Mouse (Mus musculus): ENCODE data around the gene Tmem214.

Tmem214 gene

GRCm38 (mm10) chr5:30867712-30868111 lies at the start of gene Tmem214:
Tmem214 (plus strand) TSS chr5:30868012.
- in situ Hi-C loops (cut with MboI, MseI): no loop called here

- in situ Hi-C loops (cut with MboI, MseI): no loop called here
Measured at GRCm38 (mm10) chr5:30818758-30819309, 49.0 kb upstream of the Tmem214 start.

GRCm38 (mm10) chr5:30822689-30823088 lies 45.1 kb upstream of the Tmem214 start:
- in situ Hi-C loops (cut with MboI, MseI): no loop called here

GRCm38 (mm10) chr5:30823091-30823490 lies 44.7 kb upstream of the Tmem214 start:
- in situ Hi-C loops (cut with MboI, MseI): no loop called here

- in situ Hi-C loops (cut with MboI, MseI): no loop called here
Measured at GRCm38 (mm10) chr5:30824124-30824988, 43.5 kb upstream of the Tmem214 start.

GRCm38 (mm10) chr5:30825166-30825565 lies 42.6 kb upstream of the Tmem214 start:
- in situ Hi-C loops (cut with MboI, MseI): no loop called here

- in situ Hi-C loops (cut with MboI, MseI): no loop called here
Measured at GRCm38 (mm10) chr5:30825821-30826220, 42.0 kb upstream of the Tmem214 start.

GRCm38 (mm10) chr5:30833416-30833815 lies 34.4 kb upstream of the Tmem214 start:
- in situ Hi-C loops (cut with MboI, MseI): no loop called here

- in situ Hi-C loops (cut with MboI, MseI): no loop called here
Measured at GRCm38 (mm10) chr5:30839731-30840130, 28.1 kb upstream of the Tmem214 start.

GRCm38 (mm10) chr5:30841896-30842295 lies 25.9 kb upstream of the Tmem214 start:
- in situ Hi-C loops (cut with MboI, MseI): no loop called here

- in situ Hi-C loops (cut with MboI, MseI): no loop called here
Measured at GRCm38 (mm10) chr5:30849891-30850555, 17.8 kb upstream of the Tmem214 start.

- in situ Hi-C loops (cut with MboI, MseI): no loop called here
Measured at GRCm38 (mm10) chr5:30850556-30850925, 17.3 kb upstream of the Tmem214 start.

- in situ Hi-C loops (cut with MboI, MseI): no loop called here
Measured at GRCm38 (mm10) chr5:30853522-30853921, 14.3 kb upstream of the Tmem214 start.

- in situ Hi-C loops (cut with MboI, MseI): no loop called here
Measured at GRCm38 (mm10) chr5:30855674-30856073, 12.1 kb upstream of the Tmem214 start.

GRCm38 (mm10) chr5:30856124-30856523 lies 11.7 kb upstream of the Tmem214 start:
- in situ Hi-C loops (cut with MboI, MseI): no loop called here

- in situ Hi-C loops (cut with MboI, MseI): no loop called here
Measured at GRCm38 (mm10) chr5:30863852-30864251, 4.0 kb upstream of the Tmem214 start.

- in situ Hi-C loops (cut with MboI, MseI): no loop called here
Measured at GRCm38 (mm10) chr5:30864322-30864721, 3.5 kb upstream of the Tmem214 start.

GRCm38 (mm10) chr5:30866871-30867270 lies 941 bp upstream of the Tmem214 start:
- in situ Hi-C loops (cut with MboI, MseI): no loop called here

- in situ Hi-C loops (cut with MboI, MseI): no loop called here
Measured at GRCm38 (mm10) chr5:30868981-30869380, 1.2 kb downstream of the Tmem214 start.

- in situ Hi-C loops (cut with MboI, MseI): no loop called here
Measured at GRCm38 (mm10) chr5:30869405-30870130, 1.8 kb downstream of the Tmem214 start.

- in situ Hi-C loops (cut with MboI, MseI): no loop called here
Measured at GRCm38 (mm10) chr5:30870131-30870406, 2.3 kb downstream of the Tmem214 start.

GRCm38 (mm10) chr5:30872574-30872973 lies 4.8 kb downstream of the Tmem214 start:
- in situ Hi-C loops (cut with MboI, MseI): no loop called here
